Mouse (Mus musculus): ENCODE data around the gene Olfr1298.

Olfr1298 gene

DNA sequence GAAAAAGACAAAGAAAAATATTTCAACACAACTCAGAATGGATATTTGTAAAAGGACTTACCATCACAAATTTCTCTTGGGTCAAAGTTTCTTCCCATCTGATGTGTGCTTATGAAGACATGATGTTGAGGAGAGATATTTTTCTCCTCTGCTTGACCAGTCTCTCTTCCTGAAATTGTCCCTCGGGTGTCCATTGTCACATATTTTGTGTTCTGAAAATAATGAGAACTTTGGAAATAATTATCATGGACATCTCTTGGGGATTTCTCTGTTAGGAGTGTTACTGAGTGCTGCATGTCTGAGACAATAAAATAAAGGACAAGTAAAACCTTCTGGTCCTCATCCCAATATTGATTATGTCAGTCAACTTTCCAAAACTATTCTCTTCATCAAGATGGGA, at the start of gene Olfr1298:
Olfr1298 (minus strand) TSS at position 101 of the 400 bp plus-strand sequence.
- no peak for DNase-seq (ENCODE audit: low spot score in 2 of 2)

DNA sequence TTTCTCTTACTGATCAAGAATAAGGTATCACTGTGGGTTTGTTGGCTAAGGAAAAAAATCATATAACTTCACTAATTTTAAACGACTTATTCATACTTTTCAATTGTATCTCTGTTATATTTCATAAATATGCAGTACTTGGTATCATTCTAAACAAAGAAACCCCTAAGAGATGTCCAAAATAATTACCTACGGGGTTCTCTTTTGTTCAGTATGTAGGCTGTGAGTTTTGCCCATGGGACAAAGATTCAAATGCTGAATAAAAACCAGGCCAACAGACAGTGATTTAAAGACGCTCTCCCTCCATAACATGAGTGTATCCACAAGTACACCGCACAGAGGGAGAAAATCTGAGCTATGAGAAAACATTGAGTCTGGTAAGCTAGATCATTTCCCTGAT, 12.1 kb upstream of the Olfr1298 start, which contains the start of gene Olfr1299:
Olfr1299 (plus strand) TSS at position 301 of the 400 bp plus-strand sequence.
- no peak for DNase-seq (ENCODE audit: low spot score in 2 of 2)

DNA sequence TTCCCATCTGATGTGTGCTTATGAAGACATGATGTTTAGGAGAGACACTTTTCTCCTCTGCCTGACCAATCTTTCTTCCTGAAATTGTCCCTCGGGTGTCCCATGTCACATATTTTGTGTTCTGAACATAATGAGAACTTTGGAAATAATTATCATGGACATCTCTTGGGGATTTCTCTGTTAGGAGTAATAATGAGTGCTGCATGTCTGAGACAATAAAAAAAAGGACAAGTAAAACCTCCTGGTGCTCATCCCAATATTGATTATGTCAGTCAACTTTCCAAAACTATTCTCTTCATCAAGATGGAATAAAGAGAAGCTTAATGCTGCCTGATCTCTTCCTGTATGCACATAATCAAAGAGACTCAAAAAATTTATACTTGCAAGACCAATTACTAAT, 22.6 kb downstream of the Olfr1298 start, which contains the start of gene Olfr1297:
Olfr1297 (minus strand) TSS at position 101 of the 400 bp plus-strand sequence.
- DNase-seq (ENCODE audit: low spot score in 2 of 2) = no peak
